Mouse (Mus musculus): ENCODE measurements around the gene Gfra1. TPM values are rescaled to one million over a fixed set of nuclear protein-coding genes. Genes with fewer than 3 reads are reported as not detected.

Gene Gfra1
- polyA plus RNA-seq (2015; fragmentation: Nextera tagmentation; extraction: Ambion mirVana), result 33.0 and 40.4 TPM in 2 replicates

- H3K36me3 ChIP-seq, result no peaks in the 10 kb centered on the region
- H3K4me1 ChIP-seq, result peaks cover 37% of the 10 kb centered on the region
- H3K4me2 ChIP-seq, result peak within 1 kb of the TSS; percentile 99
- WGBS, result under 1% methylated on average over 31 of the region's 31 CpGs
- peak; percentile 32; the same call in 1 of the 2 replicates for ATAC-seq (ENCODE audit: insufficient read depth, low FRiP score, low read depth)
- H3K27ac ChIP-seq, result peak within 1 kb of the TSS; percentile 78
- H3K9me3 ChIP-seq, result no peaks in the 10 kb centered on the region
- peak within 1 kb of the TSS; percentile 58 for H3K4me3 ChIP-seq (replicated peaks)
- H3K27me3 ChIP-seq (replicated peaks), result peaks cover 21% of the 10 kb centered on the region; the same call in 1 of the 2 replicates
- H3K9ac ChIP-seq, result peak within 1 kb of the TSS; percentile 50; the same call in 1 of the 2 replicates
Observed at GRCm38 (mm10) chr19:58455496-58456061, at the start of gene Gfra1. TSS of gene Gfra1 (minus strand) at chr19:58455909.

DNA sequence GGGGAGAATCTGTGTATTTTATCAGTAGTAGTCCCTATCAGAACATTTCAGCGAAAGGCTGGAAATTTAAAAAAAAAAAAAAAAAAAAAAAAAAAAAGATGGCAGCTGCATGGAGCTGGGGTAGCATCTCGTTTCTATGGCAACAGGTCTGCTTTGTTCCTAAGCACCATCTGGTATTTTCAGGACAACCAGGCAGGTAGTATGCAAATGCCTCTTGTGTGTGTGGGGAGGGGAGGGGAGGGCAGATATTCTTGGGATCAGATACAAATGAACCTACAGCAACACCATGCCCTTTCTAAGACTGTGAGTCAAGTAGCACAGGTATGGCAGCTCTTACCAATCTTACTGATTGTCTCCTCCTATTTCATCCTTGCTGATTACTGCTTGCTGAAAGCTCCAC is 44.3 kb upstream of the Gfra1 start:
- Histone ChIP-seq H3K4me1 (no peaks in the 10 kb centered on the region), H3K9ac (no peak overlapping the region), H3K27ac (no peak overlapping the region), H3K9me3 (no peaks in the 10 kb centered on the region), H3K27me3 (replicated peaks) (no peaks in the 10 kb centered on the region), H3K36me3 (no peaks in the 10 kb centered on the region), H3K4me2 (no peak overlapping the region), H3K4me3 (replicated peaks) (no peak overlapping the region)
- no peak for ATAC-seq (ENCODE audit: insufficient read depth, low FRiP score, low read depth)
- 86% methylated on average over 2 of the region's 2 CpGs for WGBS

- H3K36me3 ChIP-seq, result no peaks in the 10 kb centered on the region
- no peak overlapping the region for H3K4me3 ChIP-seq (replicated peaks)
- no peak for ATAC-seq (ENCODE audit: insufficient read depth, low FRiP score, low read depth)
- H3K27ac ChIP-seq, result no peak overlapping the region
- H3K9me3 ChIP-seq, result no peaks in the 10 kb centered on the region
- no peaks in the 10 kb centered on the region for H3K4me1 ChIP-seq
- no peaks in the 10 kb centered on the region for H3K27me3 ChIP-seq (replicated peaks)
- 62% methylated on average over 3 of the region's 3 CpGs for WGBS
- H3K9ac ChIP-seq, result no peak overlapping the region
- H3K4me2 ChIP-seq, result no peak overlapping the region
Observed at GRCm38 (mm10) chr19:58499420-58499966, 43.8 kb upstream of the Gfra1 start.

DNA sequence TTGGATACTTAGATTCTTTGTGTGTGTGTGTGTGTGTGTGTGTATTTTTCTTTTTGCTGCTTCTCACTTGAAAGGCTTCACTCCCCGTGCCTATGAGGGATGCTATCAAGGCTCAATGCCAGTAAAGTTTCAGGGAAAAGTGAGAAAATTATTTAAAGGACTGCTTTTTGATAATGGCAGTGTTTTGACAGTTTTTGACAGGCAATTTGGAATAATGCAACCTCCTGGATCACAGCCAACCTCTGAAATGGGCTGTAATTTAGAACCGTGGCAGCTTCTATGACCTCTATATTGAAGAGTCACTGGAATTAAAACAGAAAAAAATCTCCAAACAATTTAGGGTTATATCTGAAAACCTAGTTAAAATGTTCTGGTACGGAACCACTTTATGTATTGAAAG is 41.4 kb upstream of the Gfra1 start:
- Histone ChIP-seq H3K9me3 (no peaks in the 10 kb centered on the region), H3K36me3 (no peaks in the 10 kb centered on the region), H3K4me1 (no peaks in the 10 kb centered on the region), H3K27ac (no peak overlapping the region), H3K27me3 (replicated peaks) (no peaks in the 10 kb centered on the region), H3K9ac (no peak overlapping the region), H3K4me2 (no peak overlapping the region), H3K4me3 (replicated peaks) (no peak overlapping the region)
- WGBS, result 26% methylated on average over 3 of the region's 3 CpGs
- no peak for ATAC-seq (ENCODE audit: insufficient read depth, low FRiP score, low read depth)

DNA sequence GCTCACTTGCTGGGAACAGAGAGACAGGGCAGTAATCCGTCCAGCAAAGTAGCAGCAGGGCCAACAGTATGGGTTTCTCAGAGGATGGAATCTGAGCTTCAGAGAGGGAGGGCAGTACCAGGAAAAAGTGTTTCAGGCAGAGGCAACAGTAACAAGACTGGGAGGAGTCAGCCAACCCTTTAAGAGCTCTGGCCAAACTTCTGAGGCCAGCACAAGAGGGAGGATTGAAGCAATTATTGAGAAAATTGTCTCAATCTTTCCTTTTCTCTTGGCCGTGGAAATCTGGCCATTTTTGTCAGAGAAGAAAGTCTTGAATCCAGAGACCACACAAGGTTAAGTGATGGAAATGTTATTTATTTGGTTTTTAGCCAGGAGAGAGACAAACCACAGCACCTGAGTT is 31.0 kb upstream of the Gfra1 start:
- H3K9me3 ChIP-seq, result no peaks in the 10 kb centered on the region
- WGBS, result 49% methylated on average over 2 of the region's 2 CpGs
- ATAC-seq (ENCODE audit: insufficient read depth, low FRiP score, low read depth), result no peak
- H3K36me3 ChIP-seq, result no peaks in the 10 kb centered on the region
- H3K4me1 ChIP-seq, result 0 out of 2 replicates have a peak, but pooled peaks cover 7% of the 10 kb centered on the region
- peak overlapping the region; percentile 18; the same call in 1 of the 2 replicates for H3K27ac ChIP-seq
- no peak overlapping the region for H3K4me3 ChIP-seq (replicated peaks)
- no peaks in the 10 kb centered on the region for H3K27me3 ChIP-seq (replicated peaks)
- H3K4me2 ChIP-seq, result no peak overlapping the region
- H3K9ac ChIP-seq, result no peak overlapping the region

DNA sequence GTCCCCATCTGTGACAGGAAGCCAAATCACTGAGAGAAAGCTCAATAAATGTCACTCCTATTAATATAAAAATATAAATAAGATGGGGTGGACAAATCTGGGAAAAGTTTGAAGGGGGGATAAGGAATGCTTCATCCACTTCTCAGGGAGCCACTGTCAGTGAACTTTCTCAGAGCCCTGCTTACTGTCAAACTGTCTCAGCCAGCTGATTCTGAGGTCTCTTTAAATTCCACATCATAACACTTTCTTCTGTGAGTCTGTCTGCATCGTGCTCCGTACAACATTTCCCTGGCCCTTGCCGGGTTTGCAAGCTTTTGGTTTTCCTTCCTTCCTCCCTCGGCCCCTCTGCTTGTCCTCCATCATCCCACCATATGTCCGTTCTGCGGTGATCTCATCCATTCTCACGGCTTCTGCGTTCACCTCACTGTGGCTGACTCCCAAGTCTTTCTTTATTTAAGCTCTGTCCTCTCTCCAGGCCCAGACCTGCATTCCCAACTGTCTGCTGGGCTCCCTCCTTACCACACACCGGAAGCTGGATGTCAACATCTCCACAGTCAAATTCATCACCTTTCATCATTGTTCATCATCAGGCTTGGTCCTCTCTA is 26.8 kb upstream of the Gfra1 start:
- H3K36me3 ChIP-seq, result no peaks in the 10 kb centered on the region
- ATAC-seq (ENCODE audit: insufficient read depth, low FRiP score, low read depth), result peak; percentile 39
- H3K4me3 ChIP-seq (replicated peaks), result no peak overlapping the region
- WGBS, result 32% methylated on average over 9 of the region's 9 CpGs
- no peak overlapping the region for H3K4me2 ChIP-seq
- H3K27me3 ChIP-seq (replicated peaks), result no peaks in the 10 kb centered on the region
- H3K9me3 ChIP-seq, result no peaks in the 10 kb centered on the region
- peak overlapping the region; percentile 73 for H3K27ac ChIP-seq
- H3K9ac ChIP-seq, result no peak overlapping the region
- H3K4me1 ChIP-seq, result 0 out of 2 replicates have a peak, but pooled peaks cover 7% of the 10 kb centered on the region

- H3K27ac ChIP-seq, result no peak overlapping the region
- H3K4me1 ChIP-seq, result no peaks in the 10 kb centered on the region
- H3K4me2 ChIP-seq, result no peak overlapping the region
- H3K9ac ChIP-seq, result no peak overlapping the region
- 88% methylated on average over 3 of the region's 3 CpGs for WGBS
- ATAC-seq (ENCODE audit: insufficient read depth, low FRiP score, low read depth), result no peak
- no peaks in the 10 kb centered on the region for H3K9me3 ChIP-seq
- no peak overlapping the region for H3K4me3 ChIP-seq (replicated peaks)
- no peaks in the 10 kb centered on the region for H3K27me3 ChIP-seq (replicated peaks)
- H3K36me3 ChIP-seq, result no peaks in the 10 kb centered on the region
Observed at GRCm38 (mm10) chr19:58474251-58474650, 18.5 kb upstream of the Gfra1 start.

DNA sequence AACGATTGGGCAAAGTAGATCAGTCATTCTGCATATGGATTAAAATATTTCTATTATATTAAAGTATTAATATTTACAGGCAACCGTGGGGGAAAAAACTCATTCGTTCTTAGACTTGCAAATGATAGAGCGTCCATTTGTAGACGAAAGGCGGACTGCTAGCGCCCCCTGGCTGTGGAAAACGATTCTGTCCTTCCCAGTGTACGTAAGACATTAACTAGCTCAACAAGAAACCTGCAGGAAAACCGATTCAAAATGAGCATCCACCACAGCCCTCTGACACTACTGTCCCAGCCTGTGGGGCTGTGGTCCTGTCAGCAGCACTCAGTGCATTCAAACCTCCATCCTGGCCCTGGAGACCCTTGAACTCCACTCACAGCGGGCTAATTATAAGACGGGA is 13.7 kb upstream of the Gfra1 start:
- no peak overlapping the region for H3K9ac ChIP-seq
- H3K9me3 ChIP-seq, result no peaks in the 10 kb centered on the region; the same call in 1 of the 2 replicates
- 16% methylated on average over 12 of the region's 12 CpGs for WGBS
- H3K4me3 ChIP-seq (replicated peaks), result no peak overlapping the region
- H3K27me3 ChIP-seq (replicated peaks), result no peaks in the 10 kb centered on the region
- no peak overlapping the region for H3K27ac ChIP-seq
- no peak; the same call in 1 of the 2 replicates for ATAC-seq (ENCODE audit: insufficient read depth, low FRiP score, low read depth)
- no peaks in the 10 kb centered on the region for H3K4me1 ChIP-seq
- no peaks in the 10 kb centered on the region for H3K36me3 ChIP-seq
- no peak overlapping the region for H3K4me2 ChIP-seq

DNA sequence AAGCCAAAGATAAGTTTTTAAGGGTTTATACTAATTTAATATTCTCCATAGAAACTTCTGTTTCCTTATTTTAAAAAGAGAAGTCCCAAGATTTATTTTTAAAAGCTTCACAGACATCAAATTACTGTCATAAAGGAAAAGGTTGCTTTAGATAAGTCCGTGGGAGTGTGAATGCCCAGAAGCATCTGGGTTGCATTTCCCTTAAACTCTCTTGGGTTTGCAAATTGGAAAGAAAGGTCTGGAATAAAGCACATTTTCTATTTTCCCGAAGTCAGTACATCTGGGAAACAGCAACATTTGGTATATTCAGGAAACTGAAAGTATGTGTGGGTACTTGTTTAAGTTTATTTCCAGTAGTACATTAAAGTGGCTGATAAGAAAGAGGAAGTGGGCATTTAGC is 12.6 kb upstream of the Gfra1 start:
- no peak for ATAC-seq (ENCODE audit: insufficient read depth, low FRiP score, low read depth)
- no peaks in the 10 kb centered on the region for H3K4me1 ChIP-seq
- no peaks in the 10 kb centered on the region for H3K27me3 ChIP-seq (replicated peaks)
- H3K9me3 ChIP-seq, result no peaks in the 10 kb centered on the region; the same call in 1 of the 2 replicates
- H3K36me3 ChIP-seq, result no peaks in the 10 kb centered on the region
- 32% methylated on average over 2 of the region's 2 CpGs for WGBS
- H3K4me3 ChIP-seq (replicated peaks), result no peak overlapping the region
- no peak overlapping the region for H3K9ac ChIP-seq
- H3K4me2 ChIP-seq, result no peak overlapping the region
- no peak overlapping the region for H3K27ac ChIP-seq

DNA sequence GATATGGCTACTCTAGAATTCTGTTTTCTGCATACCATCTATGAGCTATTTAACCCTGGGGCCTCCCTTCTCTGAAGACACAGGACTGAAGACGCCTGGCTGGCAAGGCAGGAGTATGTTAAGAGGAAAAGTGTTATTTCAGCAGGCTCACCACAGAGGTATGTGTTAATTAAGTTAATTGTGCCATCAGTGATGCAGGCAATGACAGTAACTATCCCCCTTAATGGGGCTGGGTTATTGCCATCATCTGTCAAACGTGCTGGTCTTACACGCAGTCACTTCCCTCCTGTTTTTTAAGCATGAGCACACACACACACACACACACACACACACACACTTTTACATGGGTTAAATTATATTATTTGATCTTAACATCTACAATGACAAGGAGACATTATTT is 8.0 kb upstream of the Gfra1 start:
- WGBS, result 72% methylated on average over 3 of the region's 3 CpGs
- no peaks in the 10 kb centered on the region for H3K27me3 ChIP-seq (replicated peaks)
- H3K9me3 ChIP-seq, result no peaks in the 10 kb centered on the region; the same call in 1 of the 2 replicates
- no peaks in the 10 kb centered on the region for H3K4me1 ChIP-seq
- no peak overlapping the region for H3K4me3 ChIP-seq (replicated peaks)
- no peak for ATAC-seq (ENCODE audit: insufficient read depth, low FRiP score, low read depth)
- H3K4me2 ChIP-seq, result no peak overlapping the region
- H3K27ac ChIP-seq, result no peak overlapping the region
- H3K9ac ChIP-seq, result no peak overlapping the region
- no peaks in the 10 kb centered on the region for H3K36me3 ChIP-seq

- Histone ChIP-seq H3K4me1 (peaks cover 14% of the 10 kb centered on the region), H3K9ac (no peak overlapping the region), H3K27ac (0 out of 2 replicates have a peak overlapping the region, but pooled peaks have one; percentile 3), H3K9me3 (no peaks in the 10 kb centered on the region), H3K4me3 (replicated peaks) (no peak overlapping the region), H3K4me2 (no peak overlapping the region), H3K27me3 (replicated peaks) (no peaks in the 10 kb centered on the region), H3K36me3 (no peaks in the 10 kb centered on the region)
- WGBS, result 73% methylated on average over 13 of the region's 13 CpGs
- ATAC-seq (ENCODE audit: insufficient read depth, low FRiP score, low read depth), result no peak
Observed at GRCm38 (mm10) chr19:58460361-58461022, 4.8 kb upstream of the Gfra1 start.
